Mouse (Mus musculus): ENCODE results near the gene 3110082I17Rik. TPM values are rescaled to one million over a fixed set of nuclear protein-coding genes. Genes with fewer than 3 reads are reported as not detected.

3110082I17Rik gene
- polyA plus RNA-seq, 1 experiment from 2014 or later: 15.1 TPM

DNA sequence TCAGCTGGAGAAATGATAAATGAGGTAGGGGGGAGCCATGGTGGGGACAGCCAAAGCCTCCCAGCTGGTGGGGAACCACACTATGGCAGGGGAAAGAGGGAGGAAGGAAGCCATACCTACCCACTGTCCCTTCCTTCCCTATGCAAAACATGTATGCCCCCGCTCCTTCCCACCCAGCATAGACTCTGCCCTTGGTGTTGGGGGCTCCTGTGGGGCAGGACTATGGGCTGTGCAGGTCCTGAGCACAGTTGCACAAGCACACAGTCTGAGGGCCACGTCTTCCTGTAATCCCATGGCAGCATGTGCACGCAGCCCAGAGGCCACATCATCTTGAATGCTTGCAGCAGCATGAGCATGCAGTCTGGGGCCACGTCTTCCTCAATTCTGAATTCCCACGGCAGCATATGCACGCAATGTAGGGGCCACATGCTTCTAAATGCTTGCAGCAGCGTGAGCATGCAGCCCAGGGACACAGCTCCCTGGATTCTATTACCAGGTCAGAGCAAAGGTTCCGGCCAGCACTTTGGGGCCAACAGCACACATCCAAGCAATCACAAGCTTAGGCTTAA, 56.6 kb downstream of the 3110082I17Rik start:
- H3K27me3 ChIP-seq: no peaks in the 10 kb centered on the region
- H3K9me3 ChIP-seq: no peaks in the 10 kb centered on the region
- no peak overlapping the region for H3K4me3 ChIP-seq
- 90% methylated on average over 8 of the region's 8 CpGs for WGBS
- no peak overlapping the region for H3K9ac ChIP-seq
- ATAC-seq (ENCODE audit: low read depth): no peak
- H3K4me2 ChIP-seq: no peak overlapping the region
- 0 out of 2 replicates have a peak overlapping the region, but pooled peaks have one; percentile 13 for H3K27ac ChIP-seq (replicated peaks)
- peaks cover 42% of the 10 kb centered on the region for H3K4me1 ChIP-seq (replicated peaks)
- no peaks in the 10 kb centered on the region for H3K36me3 ChIP-seq

GRCm38 (mm10) chr5:139402106-139402505, 58.2 kb downstream of the 3110082I17Rik start:
- no peaks in the 10 kb centered on the region for H3K36me3 ChIP-seq
- WGBS: 92% methylated on average over 2 of the region's 2 CpGs
- H3K4me1 ChIP-seq (replicated peaks): peaks cover 37% of the 10 kb centered on the region
- H3K4me2 ChIP-seq: no peak overlapping the region
- no peak overlapping the region for H3K4me3 ChIP-seq
- H3K9me3 ChIP-seq: no peaks in the 10 kb centered on the region
- H3K9ac ChIP-seq: no peak overlapping the region
- ATAC-seq (ENCODE audit: low read depth): no peak
- no peaks in the 10 kb centered on the region for H3K27me3 ChIP-seq
- H3K27ac ChIP-seq (replicated peaks): no peak overlapping the region

GRCm38 (mm10) chr5:139399991-139400390, 60.3 kb downstream of the 3110082I17Rik start:
- Histone ChIP-seq H3K4me2 (no peak overlapping the region), H3K9me3 (no peaks in the 10 kb centered on the region), H3K36me3 (no peaks in the 10 kb centered on the region), H3K27ac (replicated peaks) (no peak overlapping the region), H3K27me3 (no peaks in the 10 kb centered on the region), H3K4me3 (no peak overlapping the region), H3K9ac (no peak overlapping the region), H3K4me1 (replicated peaks) (peaks cover 18% of the 10 kb centered on the region)
- ATAC-seq (ENCODE audit: low read depth): no peak
- 87% methylated on average over 14 of the region's 14 CpGs for WGBS

- 81% methylated on average over 5 of the region's 5 CpGs for WGBS
- ATAC-seq (ENCODE audit: low read depth): no peak
- H3K27me3 ChIP-seq: no peaks in the 10 kb centered on the region
These were observed 61.5 kb downstream of the 3110082I17Rik start for GRCm38 (mm10) chr5:139398786-139399185.

DNA sequence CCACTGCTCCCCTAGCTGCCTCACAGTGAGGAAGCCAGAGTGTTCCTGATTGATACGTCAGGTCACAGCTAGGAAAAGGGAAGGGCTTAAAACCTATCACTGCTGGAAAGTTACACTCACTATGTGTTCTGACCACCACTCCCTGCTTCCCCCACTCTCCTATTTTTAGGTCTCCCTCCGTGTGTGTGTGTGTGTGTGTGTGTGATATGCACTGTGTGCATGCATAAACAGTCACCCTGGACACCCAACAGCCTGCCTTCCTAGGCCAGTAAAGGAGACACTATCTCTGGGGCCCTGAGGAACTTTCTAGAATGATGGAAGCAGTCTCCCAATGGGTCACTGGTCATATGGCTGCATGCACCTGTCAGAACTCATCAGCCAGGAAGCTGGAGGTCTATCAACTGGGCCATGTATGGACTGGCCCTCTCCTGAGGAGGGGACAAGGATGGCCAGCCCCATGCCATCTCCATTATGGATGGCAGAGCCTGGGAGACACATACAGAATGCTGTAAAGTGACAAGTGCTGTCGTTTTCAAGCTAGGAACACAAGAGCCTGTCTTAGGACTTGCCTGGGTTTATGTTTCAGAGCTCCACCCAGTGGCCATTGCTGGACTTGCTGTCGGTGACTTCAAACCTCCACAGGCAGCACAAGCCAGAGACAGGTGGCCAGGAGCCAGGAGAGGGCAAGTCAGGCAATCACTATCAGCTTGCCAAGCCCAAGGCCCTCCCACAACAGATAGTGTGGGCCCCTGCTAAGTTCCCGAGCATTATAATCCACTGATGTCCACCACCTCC, 62.2 kb downstream of the 3110082I17Rik start:
- Histone ChIP-seq H3K27me3 (no peaks in the 10 kb centered on the region), H3K36me3 (no peaks in the 10 kb centered on the region), H3K4me2 (no peak overlapping the region), H3K27ac (replicated peaks) (no peak overlapping the region), H3K4me1 (replicated peaks) (peaks cover 10% of the 10 kb centered on the region), H3K9ac (no peak overlapping the region), H3K9me3 (no peaks in the 10 kb centered on the region), H3K4me3 (no peak overlapping the region)
- peak; percentile 88 for ATAC-seq (ENCODE audit: low read depth)
- 42% methylated on average over 5 of the region's 5 CpGs for WGBS

More at GRCm38 (mm10) chr5:139398786-139399185, 61.5 kb downstream of the 3110082I17Rik start:
- Histone ChIP-seq H3K4me2 (no peak overlapping the region), H3K4me1 (replicated peaks) (peaks cover 10% of the 10 kb centered on the region), H3K36me3 (no peaks in the 10 kb centered on the region), H3K4me3 (no peak overlapping the region), H3K9ac (no peak overlapping the region), H3K27ac (replicated peaks) (no peak overlapping the region), H3K9me3 (no peaks in the 10 kb centered on the region)

DNA sequence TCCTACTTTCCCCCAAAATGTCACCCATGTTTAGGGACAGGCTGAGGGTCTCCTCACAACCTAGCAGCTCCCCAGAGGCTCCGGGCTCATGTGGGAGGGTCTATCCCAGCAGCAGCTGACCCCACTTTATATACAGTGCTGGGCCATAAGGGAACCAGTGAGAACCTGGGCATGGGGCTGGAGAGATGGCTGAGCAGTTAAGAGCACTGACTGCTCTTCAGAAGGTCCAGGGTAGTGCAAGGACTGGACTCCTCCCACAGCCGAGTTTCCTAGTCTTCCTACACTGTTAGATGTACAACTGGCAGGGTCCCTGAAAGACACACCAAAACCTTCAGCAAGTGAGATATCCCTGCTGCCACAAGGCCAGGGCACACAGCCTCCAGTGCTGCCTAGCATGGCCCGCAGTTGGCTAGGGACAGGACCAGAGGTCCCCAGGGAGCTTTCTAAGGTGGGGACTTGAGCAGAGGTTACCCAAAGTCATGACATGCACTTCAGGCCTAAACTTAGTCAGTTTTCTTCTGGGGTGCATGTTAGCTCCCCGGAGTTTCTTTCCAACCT, 62.9 kb downstream of the 3110082I17Rik start:
- Histone ChIP-seq H3K36me3 (no peaks in the 10 kb centered on the region), H3K9me3 (no peaks in the 10 kb centered on the region), H3K4me2 (no peak overlapping the region), H3K9ac (no peak overlapping the region), H3K4me1 (replicated peaks) (peaks cover 10% of the 10 kb centered on the region), H3K27me3 (no peaks in the 10 kb centered on the region), H3K4me3 (no peak overlapping the region), H3K27ac (replicated peaks) (no peak overlapping the region)
- no peak for ATAC-seq (ENCODE audit: low read depth)
- 86% methylated on average over 4 of the region's 4 CpGs for WGBS

- Histone ChIP-seq H3K9me3 (no peaks in the 10 kb centered on the region), H3K27me3 (no peaks in the 10 kb centered on the region), H3K36me3 (no peaks in the 10 kb centered on the region), H3K4me1 (replicated peaks) (peaks cover 24% of the 10 kb centered on the region), H3K9ac (no peak overlapping the region), H3K27ac (replicated peaks) (no peak overlapping the region), H3K4me3 (no peak overlapping the region), H3K4me2 (no peak overlapping the region)
- ATAC-seq (ENCODE audit: low read depth): no peak
- 92% methylated on average over 4 of the region's 4 CpGs for WGBS
These were observed 64.8 kb downstream of the 3110082I17Rik start for GRCm38 (mm10) chr5:139395528-139395927.

- 76% methylated on average over 7 of the region's 7 CpGs for WGBS
- no peak overlapping the region for H3K9ac ChIP-seq
- H3K4me2 ChIP-seq: no peak overlapping the region
- H3K4me3 ChIP-seq: no peak overlapping the region
- H3K27me3 ChIP-seq: no peaks in the 10 kb centered on the region
- no peaks in the 10 kb centered on the region for H3K9me3 ChIP-seq
- peaks cover 31% of the 10 kb centered on the region for H3K4me1 ChIP-seq (replicated peaks)
- no peak overlapping the region for H3K27ac ChIP-seq (replicated peaks)
- H3K36me3 ChIP-seq: no peaks in the 10 kb centered on the region
- ATAC-seq (ENCODE audit: low read depth): no peak
These were observed 65.9 kb downstream of the 3110082I17Rik start for GRCm38 (mm10) chr5:139394399-139394798.

- H3K4me2 ChIP-seq: no peak overlapping the region
- H3K36me3 ChIP-seq: no peaks in the 10 kb centered on the region
- no peak overlapping the region for H3K4me3 ChIP-seq
- no peak overlapping the region for H3K9ac ChIP-seq
- WGBS: 87% methylated on average over 16 of the region's 16 CpGs
- H3K4me1 ChIP-seq (replicated peaks): peaks cover 36% of the 10 kb centered on the region
- H3K27ac ChIP-seq (replicated peaks): no peak overlapping the region
- H3K9me3 ChIP-seq: no peaks in the 10 kb centered on the region
- ATAC-seq (ENCODE audit: low read depth): no peak
- H3K27me3 ChIP-seq: no peaks in the 10 kb centered on the region
These were observed 67.1 kb downstream of the 3110082I17Rik start for GRCm38 (mm10) chr5:139393197-139393588.

DNA sequence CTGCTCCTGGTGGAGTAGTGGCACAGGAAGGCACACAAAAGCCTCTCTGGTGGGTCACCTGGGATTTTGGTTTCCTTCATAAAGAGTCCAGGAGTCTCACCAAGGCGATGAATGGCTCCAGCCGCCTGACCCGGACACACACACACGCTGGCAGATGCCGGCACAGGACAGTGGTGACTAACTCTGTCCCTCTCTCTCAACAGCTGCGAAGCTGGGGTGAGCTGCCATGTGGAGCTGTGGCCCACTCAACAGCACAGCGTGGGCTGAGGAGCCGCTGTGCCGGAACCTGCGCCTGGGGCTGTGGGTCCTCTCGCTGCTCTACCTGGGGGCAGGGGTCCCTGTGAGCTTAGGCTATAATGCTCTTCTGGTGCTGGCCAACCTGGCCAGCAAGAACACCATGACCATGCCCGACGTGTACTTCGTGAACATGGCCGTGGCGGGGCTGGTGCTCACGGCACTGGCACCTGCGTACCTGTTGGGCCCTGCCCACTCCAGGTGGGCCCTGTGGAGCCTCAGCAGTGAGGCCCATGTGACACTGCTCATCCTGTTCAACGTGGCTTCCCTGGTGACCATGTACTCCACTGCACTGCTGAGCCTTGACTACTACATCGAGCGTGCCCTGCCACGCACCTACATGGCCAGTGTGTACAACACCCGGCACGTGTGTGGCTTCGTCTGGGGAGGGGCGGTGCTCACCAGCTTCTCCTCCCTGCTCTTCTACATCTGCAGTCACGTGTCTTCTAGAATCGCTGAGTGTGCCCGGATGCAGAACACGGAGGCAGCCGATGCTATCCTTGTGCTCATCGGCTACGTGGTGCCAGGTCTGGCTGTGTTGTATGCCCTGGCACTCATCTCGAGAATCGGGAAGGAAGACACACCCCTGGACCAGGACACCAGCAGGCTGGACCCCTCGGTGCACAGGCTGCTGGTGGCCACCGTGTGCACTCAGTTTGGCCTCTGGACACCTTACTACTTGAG, 67.8 kb downstream of the 3110082I17Rik start:
- Histone ChIP-seq H3K9me3 (no peaks in the 10 kb centered on the region), H3K27ac (replicated peaks) (no peak overlapping the region), H3K27me3 (no peaks in the 10 kb centered on the region), H3K4me1 (replicated peaks) (peaks cover 40% of the 10 kb centered on the region), H3K9ac (no peak overlapping the region), H3K4me3 (no peak overlapping the region), H3K4me2 (no peak overlapping the region), H3K36me3 (no peaks in the 10 kb centered on the region)
- no peak for ATAC-seq (ENCODE audit: low read depth)
- 93% methylated on average over 37 of the region's 37 CpGs for WGBS

DNA sequence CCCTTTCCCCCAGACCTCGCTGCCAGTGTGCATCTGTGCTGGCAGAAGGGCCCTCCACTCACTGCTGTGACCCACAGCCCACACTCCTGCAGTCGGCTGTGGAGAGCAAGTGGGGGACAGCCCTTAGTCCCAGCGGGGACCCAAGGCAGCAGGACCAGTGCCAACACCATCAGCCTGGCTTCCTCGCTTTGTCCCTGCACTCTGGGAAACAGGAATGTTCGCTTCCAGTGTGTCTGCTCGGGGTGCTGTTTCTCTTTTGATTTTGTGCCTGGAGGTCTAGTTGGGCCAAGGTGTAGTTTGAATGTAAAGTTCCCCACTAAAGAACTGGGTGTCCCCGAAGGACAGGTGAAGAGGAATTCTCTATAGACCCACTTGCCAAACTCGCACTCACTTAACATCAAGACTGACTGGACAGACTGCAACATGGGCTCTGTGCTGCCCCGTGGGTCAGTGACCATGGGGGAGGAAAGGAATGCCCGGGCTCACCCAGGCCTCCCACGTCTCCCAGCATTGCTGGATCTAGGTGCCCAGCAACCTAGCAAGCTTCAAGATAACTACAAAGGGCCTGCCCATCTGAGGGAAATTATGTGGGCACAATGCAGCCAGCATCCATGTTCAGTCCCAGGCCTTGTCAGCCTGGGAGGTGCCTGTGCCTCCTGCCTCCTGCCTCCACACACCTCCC, 68.9 kb downstream of the 3110082I17Rik start:
- H3K4me2 ChIP-seq: no peak overlapping the region
- H3K36me3 ChIP-seq: no peaks in the 10 kb centered on the region
- H3K9ac ChIP-seq: no peak overlapping the region
- no peaks in the 10 kb centered on the region for H3K9me3 ChIP-seq
- H3K4me3 ChIP-seq: no peak overlapping the region
- H3K4me1 ChIP-seq (replicated peaks): peaks cover 44% of the 10 kb centered on the region
- no peaks in the 10 kb centered on the region for H3K27me3 ChIP-seq
- peak overlapping the region; percentile 61; the same call in 1 of the 2 replicates for H3K27ac ChIP-seq (replicated peaks)
- 79% methylated on average over 11 of the region's 11 CpGs for WGBS
- ATAC-seq (ENCODE audit: low read depth): no peak
